Mouse (Mus musculus) intestine, embryonic 15.5 days (tissue): Measurements from ENCODE around the gene Ip6k1. TPM values are rescaled to one million over a fixed set of nuclear protein-coding genes. Genes with fewer than 3 reads are reported as not detected.

ENCODE experiments used
- ATAC-seq: fragments of 200-750 bp; cut with Nextera tagmentation; 2 replicates; pipeline ENCODE4 v1.8.0; 2017; ENCODE audit warnings: moderate TSS enrichment, moderate library complexity
- H3K27ac ChIP-seq: fragments of 300-500 bp; sonication (generic); 2 replicates; pipeline ENCODE4 v1.5.1; 2015; ENCODE audit warnings: mild to moderate bottlenecking, inconsistent platforms
- H3K27me3 ChIP-seq: fragments of 300-500 bp; sonication (generic); replicated peaks from 2 replicates; pipeline ENCODE4 v1.6.1; 2015; ENCODE audit warnings: inconsistent platforms
- H3K36me3 ChIP-seq: fragments of 300-500 bp; sonication (generic); 2 replicates; pipeline ENCODE4 v1.6.1; 2015; ENCODE audit warnings: inconsistent platforms
- H3K4me1 ChIP-seq: fragments of 300-500 bp; sonication (generic); replicated peaks from 2 replicates; pipeline ENCODE4 v1.6.1; 2015; ENCODE audit warnings: inconsistent platforms
- H3K4me2 ChIP-seq: fragments of 300-500 bp; sonication (generic); replicated peaks from 2 replicates; pipeline ENCODE4 v1.6.1; 2015; ENCODE audit warnings: mild to moderate bottlenecking, inconsistent platforms
- H3K4me3 ChIP-seq: fragments of 300-500 bp; sonication (generic); replicated peaks from 2 replicates; pipeline ENCODE4 v1.5.1; 2015; ENCODE audit warnings: inconsistent platforms
- H3K9ac ChIP-seq: fragments of 300-500 bp; sonication (generic); 2 replicates; pipeline ENCODE4 v1.6.1; 2015; ENCODE audit warnings: inconsistent platforms
- H3K9me3 ChIP-seq: fragments of 300-500 bp; sonication (generic); 2 replicates; pipeline ENCODE4 v1.6.1; 2016; ENCODE audit warnings: inconsistent platforms
- WGBS: fragments of 180-500 bp; shearing (Covaris S2); methylation state at CpG from one replicate; pipeline ENCODE4 v1.1.7; 2015; 5-methylcytosine and 5-hydroxymethylcytosine counted together
- polyA plus RNA-seq: library from polyadenylated mRNA; unstranded; fragments of >200 nt; fragmentation: Nextera tagmentation; extraction: Ambion mirVana; gene quantifications from 2 replicates; pipeline ENCODE4 v1.2.1, GENCODE M21; 2015

Gene Ip6k1
- polyA plus RNA-seq, 1 experiment from 2014 or later, result 41.7 TPM

- Histone ChIP-seq H3K9me3 (no peaks in the 10 kb centered on the region), H3K4me3 (no peak overlapping the region), H3K36me3 (peaks cover 10% of the 10 kb centered on the region), H3K4me1 (peaks cover 24% of the 10 kb centered on the region), H3K27me3 (no peaks in the 10 kb centered on the region), H3K9ac (no peak overlapping the region), H3K4me2 (no peak overlapping the region), H3K27ac (no peak overlapping the region)
- ATAC-seq, result no peak
- WGBS, result 52% methylated on average over 10 of the region's 10 CpGs
Measured at GRCm38 (mm10) chr9:108095949-108096712, 93.8 kb downstream of the Ip6k1 start.

Other genes with a start within 250 kb of the Ip6k1 start
- gene Rbm5, start 231.5 kb upstream of the Ip6k1 start, polyA plus RNA-seq, result 153 and 154 TPM in 2 replicates
- 67.2 and 70.5 TPM in 2 replicates for gene Rbm6, start 129.3 kb upstream of the Ip6k1 start, polyA plus RNA-seq
- gene Mon1a, start 114.3 kb upstream of the Ip6k1 start, polyA plus RNA-seq, result 18.5 and 20.7 TPM in 2 replicates
- gene Mst1r, start 95.6 kb upstream of the Ip6k1 start, polyA plus RNA-seq, result 11.4 and 14.2 TPM in 2 replicates
- not detected in 2 replicates for gene Actl11, start 74.0 kb upstream of the Ip6k1 start, polyA plus RNA-seq
- gene Camkv, start 66.8 kb upstream of the Ip6k1 start, polyA plus RNA-seq, result 1.9 and 2.2 TPM in 2 replicates
- 17.7 and 17.9 TPM in 2 replicates for gene Traip, start 52.4 kb upstream of the Ip6k1 start, polyA plus RNA-seq
- 29.9 and 32.4 TPM in 2 replicates for gene Uba7, start 27.0 kb upstream of the Ip6k1 start, polyA plus RNA-seq
- gene Gm20661, start 19.4 kb upstream of the Ip6k1 start, polyA plus RNA-seq, result 5.7 and 7.2 TPM in 2 replicates
- gene Inka1, start 16.6 kb upstream of the Ip6k1 start, polyA plus RNA-seq, result 40.3 and 41.8 TPM in 2 replicates
- 8.4 and 9.4 TPM in 2 replicates for gene Cdhr4, start 10.0 kb upstream of the Ip6k1 start, polyA plus RNA-seq
- gene Gm20662, start 6.2 kb upstream of the Ip6k1 start, polyA plus RNA-seq, result 0.10 and 0.42 TPM in 2 replicates
- gene Gmppb, start 46.7 kb downstream of the Ip6k1 start, polyA plus RNA-seq, result 61.8 and 79.2 TPM in 2 replicates
- 3.1 and 3.2 TPM in 2 replicates for gene Amigo3, start 50.7 kb downstream of the Ip6k1 start, polyA plus RNA-seq
- 0.98 and 2.2 TPM in 2 replicates for gene Mst1, start 77.9 kb downstream of the Ip6k1 start, polyA plus RNA-seq
- gene Rnf123, start 80.8 kb downstream of the Ip6k1 start, polyA plus RNA-seq, result 18.6 and 23.7 TPM in 2 replicates
- gene Apeh, start 92.1 kb downstream of the Ip6k1 start, polyA plus RNA-seq, result 76.5 and 96.8 TPM in 2 replicates
- gene Bsn, start 187.9 kb downstream of the Ip6k1 start, polyA plus RNA-seq, result 4.7 and 4.9 TPM in 2 replicates